18 mouse cellular contexts compared by ENCODE assay signal in genomic region chr14:59888046-59888445, GRCm38 (mm10).
A peak's percentile ranks its signal among the peaks of the same experiment; 100 is the strongest.
DNase-seq lines count a peak whose midpoint lies in the region; ATAC-seq and TF ChIP-seq lines count a peak whose summit lies in the region.
"Had no signal": no experiment of that assay in that cellular context is flagged by ENCODE, and none has a peak within 500 bp of the region (broad histone marks: within the 10 kb centered on the region; RNA-seq: fewer than 3 reads in every experiment).

No protein-coding gene starts in this region.

- WGBS in heart, embryonic 16.5 days, result 80% methylated on average over 6 of the region's 6 CpGs
- 82% methylated on average over 6 of the region's 6 CpGs for WGBS in heart, adult 2 months
- WGBS in midbrain, embryonic 11.5 days, result 87% methylated on average over 6 of the region's 6 CpGs
- WGBS in midbrain, embryonic 10.5 days, result 88% methylated on average over 6 of the region's 6 CpGs
- WGBS in forebrain, embryonic 12.5 days, result 81% methylated on average over 6 of the region's 6 CpGs
- WGBS in limb, embryonic 13.5 days, result 68% methylated on average over 6 of the region's 6 CpGs

- H3K36me3 ChIP-seq in heart, embryonic 16.5 days (ENCODE audit: control insufficient read depth, insufficient read depth), result no peaks in the 10 kb centered on the region
- H3K36me3 ChIP-seq in heart, adult 2 months (ENCODE audit: control insufficient read depth, insufficient read depth, low read length), result no peaks in the 10 kb centered on the region
- H3K36me3 ChIP-seq in midbrain, embryonic 11.5 days (ENCODE audit: control insufficient read depth, insufficient read depth, low read length), result no peaks in the 10 kb centered on the region
- no peaks in the 10 kb centered on the region for H3K36me3 ChIP-seq in midbrain, embryonic 10.5 days
- H3K36me3 ChIP-seq in forebrain, embryonic 12.5 days (replicated peaks), result no peaks in the 10 kb centered on the region
- no peaks in the 10 kb centered on the region for H3K36me3 ChIP-seq in limb, embryonic 13.5 days
- H3K36me3 ChIP-seq: hindbrain, embryonic 12.5 days; liver, embryonic 15.5 days; midbrain, embryonic 15.5 days; neural tube, embryonic 12.5 days had no signal

- H3K9me3 ChIP-seq in heart, embryonic 16.5 days (replicated peaks; ENCODE audit: control insufficient read depth, low read length), result no peaks in the 10 kb centered on the region
- no peaks in the 10 kb centered on the region for H3K9me3 ChIP-seq in midbrain, embryonic 11.5 days (ENCODE audit: control insufficient read depth, low read length)
- H3K9me3 ChIP-seq in midbrain, embryonic 10.5 days (replicated peaks), result no peaks in the 10 kb centered on the region
- no peaks in the 10 kb centered on the region for H3K9me3 ChIP-seq in forebrain, embryonic 12.5 days
- no peaks in the 10 kb centered on the region for H3K9me3 ChIP-seq in limb, embryonic 13.5 days
- H3K9me3 ChIP-seq: hindbrain, embryonic 12.5 days; liver, embryonic 15.5 days; megakaryocyte, embryonic 14.5 days; midbrain, embryonic 15.5 days; neural tube, embryonic 12.5 days had no signal

- H3K9ac ChIP-seq in heart, embryonic 16.5 days (ENCODE audit: low read length), result no peak overlapping the region
- H3K9ac ChIP-seq in heart, adult 2 months (ENCODE audit: low read depth, low read length), result no peak overlapping the region
- H3K9ac ChIP-seq in midbrain, embryonic 11.5 days (ENCODE audit: low read length), result no peak overlapping the region
- H3K9ac ChIP-seq in forebrain, embryonic 12.5 days, result no peak overlapping the region
- H3K9ac ChIP-seq in limb, embryonic 13.5 days, result no peak overlapping the region
- H3K9ac ChIP-seq: hindbrain, embryonic 12.5 days; liver, embryonic 15.5 days; midbrain, embryonic 15.5 days; neural tube, embryonic 12.5 days had no signal

- peaks cover 5% of the 10 kb centered on the region for H3K27me3 ChIP-seq in heart, embryonic 16.5 days (ENCODE audit: control insufficient read depth, insufficient read depth, low read length)
- H3K27me3 ChIP-seq in heart, adult 2 months (ENCODE audit: control insufficient read depth, insufficient read depth, low read length), result no peaks in the 10 kb centered on the region
- no peaks in the 10 kb centered on the region for H3K27me3 ChIP-seq in midbrain, embryonic 11.5 days (ENCODE audit: control insufficient read depth, insufficient read depth, low read length)
- H3K27me3 ChIP-seq in midbrain, embryonic 10.5 days (ENCODE audit: low read depth, poor library complexity, severe bottlenecking), result no peaks in the 10 kb centered on the region
- H3K27me3 ChIP-seq in forebrain, embryonic 12.5 days, result no peaks in the 10 kb centered on the region
- H3K27me3 ChIP-seq in limb, embryonic 13.5 days, result peaks cover 32% of the 10 kb centered on the region
- H3K27me3 ChIP-seq: hindbrain, embryonic 12.5 days; liver, embryonic 15.5 days; megakaryocyte, embryonic 14.5 days; midbrain, embryonic 15.5 days; neural tube, embryonic 12.5 days had no signal

- ATAC-seq in heart, embryonic 16.5 days (replicated peaks; ENCODE audit: extremely low read depth, insufficient read depth, low FRiP score), result no peak
- ATAC-seq in midbrain, embryonic 11.5 days (ENCODE audit: low FRiP score), result no peak
- ATAC-seq in forebrain, embryonic 12.5 days (ENCODE audit: low FRiP score), result peak; percentile 55; the same call in 1 of the 2 replicates
- no peak for ATAC-seq in limb, embryonic 13.5 days (ENCODE audit: low FRiP score, low read depth)

- H3K27ac ChIP-seq in heart, embryonic 16.5 days (ENCODE audit: low read length), result peak overlapping the region; percentile 54
- H3K27ac ChIP-seq in heart, adult 2 months, result no peak overlapping the region; the same call in 1 of the 2 replicates
- H3K27ac ChIP-seq in midbrain, embryonic 11.5 days (ENCODE audit: low read depth, low read length), result no peak overlapping the region
- no peak overlapping the region for H3K27ac ChIP-seq in midbrain, embryonic 10.5 days (replicated peaks)
- H3K27ac ChIP-seq in forebrain, embryonic 12.5 days, result peak overlapping the region; percentile 65
- no peak overlapping the region for H3K27ac ChIP-seq in limb, embryonic 13.5 days
- H3K27ac ChIP-seq in gastrocnemius, adult 2 months, result no peak overlapping the region
- H3K27ac ChIP-seq: hindbrain, embryonic 12.5 days; kidney, postnatal 0 days; liver, embryonic 15.5 days; midbrain, embryonic 15.5 days; neural tube, embryonic 12.5 days had no signal

- H3K4me3 ChIP-seq in heart, embryonic 16.5 days (ENCODE audit: low read length), result no peak overlapping the region
- H3K4me3 ChIP-seq in heart, adult 2 months, result no peak overlapping the region
- H3K4me3 ChIP-seq in midbrain, embryonic 11.5 days (ENCODE audit: low read depth, low read length), result no peak overlapping the region
- no peak overlapping the region for H3K4me3 ChIP-seq in midbrain, embryonic 10.5 days
- no peak overlapping the region for H3K4me3 ChIP-seq in forebrain, embryonic 12.5 days (replicated peaks)
- no peak overlapping the region for H3K4me3 ChIP-seq in limb, embryonic 13.5 days
- H3K4me3 ChIP-seq in gastrocnemius, adult 2 months, result no peak overlapping the region
- H3K4me3 ChIP-seq: hindbrain, embryonic 12.5 days; liver, embryonic 15.5 days; megakaryocyte, embryonic 14.5 days; midbrain, embryonic 15.5 days; neural tube, embryonic 12.5 days had no signal

- no peak for TF ChIP-seq EP300 in heart, adult 2 months (IDR thresholded peaks at IDR 0.05; ENCODE audit: insufficient read depth, low read depth, low read length)

- DNase-seq in heart, adult 2 months, result no peak
- DNase-seq in midbrain, embryonic 11.5 days (ENCODE audit: low spot score, missing footprints), result peak; percentile 57
- DNase-seq in midbrain, embryonic 10.5 days (ENCODE audit: low spot score), result no peak
- no peak for DNase-seq in right cerebral cortex, adult 2 months (ENCODE audit: low spot score in 2 of 2)
- no peak for DNase-seq in gastrocnemius, adult 2 months
- DNase-seq: adrenal gland, adult 2 months; kidney, adult 18-20 months; liver; thymus, postnatal 25 days had no signal

- no peaks in the 10 kb centered on the region for H3K79me2 ChIP-seq in heart, adult 2 months (replicated peaks; ENCODE audit: control insufficient read depth, insufficient read depth, low read length)

- peak overlapping the region; percentile 36; the same call in 1 of the 2 replicates for H3K4me2 ChIP-seq in heart, embryonic 16.5 days (ENCODE audit: low read depth, low read length)
- no peak overlapping the region for H3K4me2 ChIP-seq in midbrain, embryonic 11.5 days
- H3K4me2 ChIP-seq in forebrain, embryonic 12.5 days, result no peak overlapping the region
- H3K4me2 ChIP-seq in limb, embryonic 13.5 days (replicated peaks), result peak overlapping the region; percentile 11; the same call in 1 of the 2 replicates
- H3K4me2 ChIP-seq: hindbrain, embryonic 12.5 days; liver, embryonic 15.5 days; midbrain, embryonic 15.5 days; neural tube, embryonic 12.5 days had no signal

- TF ChIP-seq POLR2A in heart, adult 2 months (IDR thresholded peaks at IDR 0.05; ENCODE audit: insufficient read depth, low read depth, low read length), result no peak

- H3K4me1 ChIP-seq in heart, embryonic 16.5 days (ENCODE audit: control insufficient read depth, insufficient read depth, low read length), result peaks cover 14% of the 10 kb centered on the region
- no peaks in the 10 kb centered on the region; the same call in none of the 2 replicates for H3K4me1 ChIP-seq in heart, adult 2 months (ENCODE audit: control insufficient read depth, insufficient read depth, low read length)
- no peaks in the 10 kb centered on the region; the same call in 1 of the 2 replicates for H3K4me1 ChIP-seq in midbrain, embryonic 11.5 days (ENCODE audit: control insufficient read depth, insufficient read depth, low read length)
- peaks cover 7% of the 10 kb centered on the region for H3K4me1 ChIP-seq in midbrain, embryonic 10.5 days
- H3K4me1 ChIP-seq in forebrain, embryonic 12.5 days, result peaks cover 16% of the 10 kb centered on the region; the same call in 1 of the 2 replicates
- peaks cover 73% of the 10 kb centered on the region for H3K4me1 ChIP-seq in limb, embryonic 13.5 days
- H3K4me1 ChIP-seq: liver, embryonic 15.5 days; megakaryocyte, embryonic 14.5 days; neural tube, embryonic 12.5 days had no signal

- intact Hi-C loops in heart, adult 2 months (cut with DNase I), result no loop called here
- intact Hi-C loops in gastrocnemius, adult 2 months (cut with DNase I), result no loop called here

- no peak for TF ChIP-seq CTCF in heart, adult 2 months (IDR thresholded peaks at IDR 0.05)
- TF ChIP-seq CTCF in gastrocnemius, adult 2 months (IDR thresholded peaks at IDR 0.05), result no peak

Comparison
In these comparisons a context has a peak if more than half of its experiments do, and no peak if none do; other contexts are left out.
1. H3K27ac ChIP-seq: peak in heart, embryonic 16.5 days (single experiment) and forebrain, embryonic 12.5 days (single experiment); none in heart, adult 2 months (single experiment), midbrain, embryonic 11.5 days (single experiment), midbrain, embryonic 10.5 days (single experiment), limb, embryonic 13.5 days (single experiment) and gastrocnemius, adult 2 months (single experiment).
2. H3K4me2 ChIP-seq: peak in heart, embryonic 16.5 days (single experiment) and limb, embryonic 13.5 days (single experiment); none in midbrain, embryonic 11.5 days (single experiment) and forebrain, embryonic 12.5 days (single experiment).